Mouse (Mus musculus) mouse embryonic stem cell (cell line): ENCODE results near the gene Ehf.

Experiments used
- in situ Hi-C, 2 experiments: fragments of 300-500 bp; cut with MboI; formaldehyde crosslinking; loops; 1 replicate in 1 of 2; 3 replicates in 1 of 2; pipeline ENCODE4 v1.14.3; 2019 to 2020; ENCODE audit warnings: low sequenced_read_pairs in 2 of 2, low pct_unique_long_range_greater_than_20kb in 1 of 2, mixed read lengths in 1 of 2; ENCODE audit not compliant: unreplicated experiment in 1 of 2

Gene Ehf

GRCm38 (mm10) chr2:103306686-103307085, 3.6 kb upstream of the Ehf start:
- in situ Hi-C loops: no loop called here

DNA sequence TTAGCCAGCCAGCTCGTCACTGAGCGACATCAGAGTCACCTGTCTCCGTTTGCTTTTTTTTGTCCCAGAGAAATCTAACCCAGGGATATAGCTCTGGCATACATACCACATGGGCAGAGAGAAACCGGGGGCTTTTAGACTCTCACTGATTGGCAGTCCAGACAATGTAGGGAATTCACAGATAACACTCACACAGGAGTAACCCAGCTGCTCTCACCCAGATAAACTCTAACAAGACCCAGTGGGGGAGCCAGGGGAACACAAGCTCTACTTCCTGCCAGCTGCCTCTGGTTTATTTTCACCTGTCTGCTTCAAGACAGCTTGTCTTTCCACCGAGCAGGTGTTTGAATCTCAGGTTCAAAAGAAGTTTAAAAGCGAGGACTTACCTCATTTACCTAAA, 409 bp downstream of the Ehf start:
- in situ Hi-C loops: no loop called here

- in situ Hi-C loops: no loop called here
Measured at GRCm38 (mm10) chr2:103298711-103299463, 4.2 kb downstream of the Ehf start.

DNA sequence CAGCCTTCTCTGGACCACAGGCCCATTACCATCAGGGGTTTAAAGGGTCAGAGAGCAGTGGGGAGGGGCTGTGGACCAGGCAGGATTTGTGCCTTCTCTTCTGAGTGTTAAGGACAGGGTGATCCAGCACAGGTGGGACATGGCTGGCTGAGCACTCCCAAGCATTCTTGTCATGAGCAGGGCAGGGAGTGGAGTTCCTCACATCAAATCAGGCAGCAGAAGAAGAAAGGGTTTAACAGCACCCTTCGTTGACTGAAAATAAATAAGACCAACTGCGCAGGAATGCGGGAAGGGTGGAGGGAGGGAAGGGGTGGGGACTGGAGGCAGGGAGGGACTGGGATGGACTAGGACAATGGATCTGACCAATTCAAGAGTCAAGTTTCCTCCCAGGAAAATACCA, 8.6 kb downstream of the Ehf start:
- in situ Hi-C loops: no loop called here

DNA sequence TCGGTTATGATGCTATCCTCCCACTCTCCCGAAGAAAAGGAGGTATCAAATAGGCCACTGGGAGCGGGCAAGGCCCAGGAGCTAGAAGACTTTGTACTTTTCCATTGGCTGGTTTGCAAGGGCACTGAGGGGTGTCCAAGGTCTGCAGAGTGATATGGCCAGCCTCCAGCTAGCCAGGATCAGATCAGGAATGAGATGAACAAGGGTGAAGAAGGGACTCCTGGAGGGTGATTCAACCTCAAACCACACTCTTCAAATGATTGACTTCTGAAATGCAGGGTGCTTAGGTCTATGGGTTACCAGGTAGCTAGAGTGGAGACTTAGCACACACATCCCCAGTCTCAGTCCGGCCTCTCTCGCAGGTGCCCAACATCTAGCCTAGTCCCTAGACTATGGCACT, 9.3 kb downstream of the Ehf start:
- in situ Hi-C loops: no loop called here

- in situ Hi-C loops: no loop called here
Measured at GRCm38 (mm10) chr2:103293214-103293613, 9.9 kb downstream of the Ehf start.

DNA sequence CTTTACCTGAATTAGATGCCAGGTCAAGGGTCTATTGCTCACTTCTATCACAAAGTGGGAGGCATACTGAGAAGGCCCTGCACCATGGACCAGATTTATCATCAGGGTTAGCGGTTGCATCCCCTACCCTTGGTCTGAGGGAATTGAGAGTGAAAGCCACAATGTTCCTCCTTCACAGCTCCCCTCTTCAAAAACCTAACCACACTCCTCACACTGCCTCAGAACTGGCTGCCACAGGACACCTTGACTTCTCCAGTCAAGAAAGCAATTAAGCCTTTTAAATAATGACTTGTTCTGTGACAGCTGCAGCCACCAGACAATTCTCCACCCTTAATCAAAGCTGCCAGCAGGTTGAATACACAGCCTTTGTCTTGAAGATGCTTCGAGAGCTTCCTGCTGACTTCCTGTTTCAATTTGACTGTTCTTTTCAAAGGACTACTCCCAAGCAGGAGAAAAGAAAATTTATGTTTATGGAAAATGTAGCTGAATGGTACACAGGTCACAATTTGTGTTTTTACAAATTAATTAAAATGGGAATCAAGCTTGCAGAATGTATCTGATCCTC, 12.3 kb downstream of the Ehf start:
- in situ Hi-C loops: no loop called here

DNA sequence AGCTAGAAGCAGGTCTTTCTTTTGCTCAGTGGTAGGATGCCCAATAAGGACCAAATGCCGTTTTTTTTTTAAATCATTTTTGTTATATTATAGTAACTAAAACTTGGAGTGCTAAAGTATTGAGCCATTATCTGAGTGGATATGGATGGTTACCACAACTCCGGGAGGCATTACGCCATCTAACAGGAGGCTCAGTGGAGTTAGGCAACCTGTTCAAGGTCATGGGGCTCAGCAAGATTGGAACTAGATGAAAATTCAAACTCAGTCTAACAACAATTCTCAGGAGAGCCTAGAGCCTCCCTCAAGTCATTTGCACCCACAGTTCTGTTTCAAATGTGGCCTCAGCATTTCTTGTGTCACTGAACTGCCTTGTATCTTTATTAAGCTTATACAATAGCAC, 12.9 kb downstream of the Ehf start:
- in situ Hi-C loops: no loop called here

GRCm38 (mm10) chr2:103289407-103289950, 13.6 kb downstream of the Ehf start:
- in situ Hi-C loops: no loop called here

GRCm38 (mm10) chr2:103287716-103288115, 15.4 kb downstream of the Ehf start:
- in situ Hi-C loops: no loop called here

GRCm38 (mm10) chr2:103285561-103285960, 17.5 kb downstream of the Ehf start:
- in situ Hi-C loops: no loop called here

DNA sequence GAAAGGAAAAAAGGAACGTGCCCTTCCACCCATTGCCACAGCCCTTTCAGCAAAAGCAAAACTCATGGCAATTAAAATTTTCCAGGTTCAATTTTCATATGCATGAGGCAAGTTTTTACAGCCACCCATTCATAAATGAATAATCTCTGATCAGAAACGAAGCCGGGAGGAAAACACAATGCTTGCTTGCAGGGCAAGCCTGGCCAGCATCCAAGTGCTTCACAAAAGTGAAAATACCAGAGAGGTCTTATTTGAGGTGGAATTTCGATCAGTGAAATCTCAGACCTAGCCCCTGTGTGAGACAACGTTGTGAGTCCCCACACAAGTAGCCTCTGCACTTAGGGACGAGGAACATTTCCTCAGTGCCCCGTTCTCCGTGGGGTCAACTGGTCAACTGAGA, 19.3 kb downstream of the Ehf start:
- in situ Hi-C loops: no loop called here

DNA sequence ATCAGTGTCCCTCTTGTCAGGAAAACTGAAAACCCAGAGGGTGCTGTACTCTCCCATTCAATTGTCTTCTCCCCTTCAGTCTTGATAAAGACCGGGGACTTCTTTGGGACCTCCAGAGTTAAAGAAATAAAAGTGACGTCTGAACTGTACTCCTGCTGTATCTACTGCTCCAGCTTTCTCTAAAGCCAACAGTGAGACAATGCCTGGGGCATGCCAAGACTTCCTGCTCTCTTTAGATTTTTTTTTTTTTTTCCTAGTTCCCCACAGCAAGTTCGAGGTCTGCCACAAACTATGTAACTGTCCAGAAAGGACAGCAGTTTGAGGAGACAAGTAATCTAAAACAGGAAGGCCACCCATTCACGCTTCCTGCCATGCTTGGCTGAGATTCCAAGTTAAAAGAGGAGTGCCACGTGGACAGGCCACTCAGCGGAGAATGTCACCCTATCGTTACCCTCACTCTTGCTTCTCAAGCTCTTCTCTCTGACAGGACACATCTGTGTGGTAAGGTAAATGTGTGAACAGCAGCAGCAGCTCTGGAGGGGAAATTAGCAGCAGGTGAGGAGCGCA, 20.8 kb downstream of the Ehf start:
- in situ Hi-C loops: no loop called here

- in situ Hi-C loops: no loop called here
Measured at GRCm38 (mm10) chr2:103279927-103280326, 23.2 kb downstream of the Ehf start.

GRCm38 (mm10) chr2:103278476-103278875, 24.6 kb downstream of the Ehf start:
- in situ Hi-C loops: no loop called here

- in situ Hi-C loops: no loop called here
Measured at GRCm38 (mm10) chr2:103277794-103278193, 25.3 kb downstream of the Ehf start.

DNA sequence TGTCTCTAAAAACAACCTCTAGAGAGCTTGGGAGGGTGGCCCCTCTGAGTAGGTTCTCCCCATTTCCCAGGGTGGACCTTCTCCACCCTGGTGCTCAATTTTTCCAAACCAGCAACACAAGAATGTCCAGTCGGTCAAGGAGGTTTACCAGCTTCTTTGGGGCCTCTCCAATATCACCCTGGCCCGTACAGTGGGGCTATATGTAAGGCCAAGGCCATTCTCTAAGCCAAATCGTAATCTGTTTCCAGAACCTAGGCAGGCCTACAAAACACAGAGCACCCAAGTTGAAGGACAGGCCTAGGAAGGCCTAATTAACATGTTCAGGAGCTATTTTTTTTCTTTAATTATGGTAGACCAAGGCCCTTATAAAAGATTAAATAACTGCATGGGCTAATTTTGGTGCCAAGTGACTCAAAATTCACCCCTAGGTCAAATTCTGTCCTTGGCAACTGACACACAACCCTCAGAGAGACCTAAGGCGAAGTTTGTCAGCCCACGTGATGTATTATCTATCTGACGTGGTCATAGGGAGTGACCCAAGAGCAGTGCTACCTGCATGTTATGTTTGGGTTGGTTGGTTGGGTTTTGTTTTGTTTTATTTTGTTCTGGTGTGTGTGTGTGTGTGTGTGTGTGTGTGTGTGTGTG, 27.6 kb downstream of the Ehf start:
- in situ Hi-C loops: no loop called here

- in situ Hi-C loops: no loop called here
Measured at GRCm38 (mm10) chr2:103274803-103275202, 28.3 kb downstream of the Ehf start.

- in situ Hi-C loops: no loop called here
Measured at GRCm38 (mm10) chr2:103274270-103274669, 28.8 kb downstream of the Ehf start.
